Mouse (Mus musculus): ENCODE measurements at regions not wholly inside any gene's neighbourhood (a gene's known extent, or its start where the extent isn't known, plus 50 kb on each side); places are given as distances from the start of the nearest gene placed in this dataset.

DNA sequence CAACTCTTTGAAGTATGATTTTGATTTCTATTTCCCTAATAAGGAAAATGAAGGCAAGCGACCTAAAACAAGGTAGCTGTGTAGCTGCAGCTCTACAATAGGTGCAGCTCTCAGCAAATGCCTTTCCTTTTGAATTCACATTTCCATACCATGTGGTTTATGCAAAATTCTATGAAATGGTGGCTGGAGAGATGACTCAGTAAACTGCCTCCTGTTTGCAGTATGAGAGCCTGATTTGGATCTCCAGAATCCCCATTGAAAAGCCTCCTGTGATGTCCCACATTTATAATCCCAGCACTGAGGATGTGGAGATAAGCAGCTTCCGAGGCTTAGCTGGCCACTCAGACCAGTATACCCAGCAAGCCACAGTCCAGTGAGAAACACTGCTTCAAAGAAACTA is 59.6 kb downstream of the Npy1r start:
- H3K9me3 ChIP-seq (replicated peaks; ENCODE audit: control insufficient read depth, low read length, poor library complexity, severe bottlenecking): no peaks in the 10 kb centered on the region
- ATAC-seq: no peak
- H3K9ac ChIP-seq (ENCODE audit: low read depth, low read length): no peak overlapping the region
- no peaks in the 10 kb centered on the region for H3K36me3 ChIP-seq (ENCODE audit: control insufficient read depth, insufficient read depth, low read length)
- no peaks in the 10 kb centered on the region for H3K4me1 ChIP-seq (ENCODE audit: control insufficient read depth, insufficient read depth, low read length)
- H3K27ac ChIP-seq (ENCODE audit: low read length): no peak overlapping the region
- H3K4me2 ChIP-seq (ENCODE audit: low read length): no peak overlapping the region
- 74% methylated on average over 2 of the region's 2 CpGs for WGBS
- no peak overlapping the region for H3K4me3 ChIP-seq (ENCODE audit: low read depth, low read length)
- no peaks in the 10 kb centered on the region for H3K27me3 ChIP-seq (ENCODE audit: control insufficient read depth, insufficient read depth, low read depth, low read length)

DNA sequence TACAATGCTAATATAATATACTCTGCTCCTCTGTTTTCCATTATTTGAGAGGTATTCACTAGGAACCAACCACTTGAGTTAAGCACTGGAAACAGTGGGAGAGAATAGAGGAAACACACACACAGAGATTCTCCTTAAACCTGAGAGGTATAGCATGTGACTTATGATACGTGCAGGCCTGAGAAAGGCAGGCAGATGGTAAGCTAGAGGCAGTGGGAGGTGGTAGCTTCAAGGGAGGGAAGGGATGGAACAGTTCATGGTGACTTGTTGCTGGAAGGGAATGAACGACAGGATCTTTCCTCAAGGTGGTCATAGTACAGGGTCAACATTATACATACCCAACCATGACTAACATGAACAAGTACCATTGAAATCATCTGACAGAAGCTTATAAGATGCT is 60.8 kb downstream of the Npy1r start:
- H3K9ac ChIP-seq (ENCODE audit: low read depth, low read length): no peak overlapping the region
- H3K27ac ChIP-seq (ENCODE audit: low read length): no peak overlapping the region
- 88% methylated on average over 2 of the region's 2 CpGs for WGBS
- no peaks in the 10 kb centered on the region for H3K9me3 ChIP-seq (replicated peaks; ENCODE audit: control insufficient read depth, low read length, poor library complexity, severe bottlenecking)
- H3K27me3 ChIP-seq (ENCODE audit: control insufficient read depth, insufficient read depth, low read depth, low read length): no peaks in the 10 kb centered on the region
- ATAC-seq: no peak
- no peaks in the 10 kb centered on the region for H3K4me1 ChIP-seq (ENCODE audit: control insufficient read depth, insufficient read depth, low read length)
- H3K4me3 ChIP-seq (ENCODE audit: low read depth, low read length): no peak overlapping the region
- no peak overlapping the region for H3K4me2 ChIP-seq (ENCODE audit: low read length)
- no peaks in the 10 kb centered on the region for H3K36me3 ChIP-seq (ENCODE audit: control insufficient read depth, insufficient read depth, low read length)

DNA sequence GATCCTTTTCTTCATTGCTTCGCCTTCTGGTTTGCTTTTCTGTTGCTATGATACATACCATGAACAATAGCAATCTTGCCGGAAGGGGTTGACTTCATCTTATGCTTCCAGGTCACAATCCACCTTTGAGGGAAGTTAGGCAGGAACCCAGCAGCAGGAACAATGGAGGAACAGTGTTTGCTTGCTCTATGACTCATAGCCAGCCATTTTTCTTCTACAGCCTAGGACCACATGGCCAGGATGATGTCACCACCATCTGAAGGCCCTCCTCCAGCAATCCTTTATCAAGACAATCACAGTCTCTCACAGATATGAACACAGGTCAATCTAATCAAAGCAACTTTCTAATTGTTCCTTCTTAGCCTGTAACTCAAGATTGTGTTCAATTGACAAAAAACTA is 61.5 kb downstream of the Npy1r start:
- no peaks in the 10 kb centered on the region for H3K4me1 ChIP-seq (ENCODE audit: control insufficient read depth, insufficient read depth, low read length)
- no peaks in the 10 kb centered on the region for H3K9me3 ChIP-seq (replicated peaks; ENCODE audit: control insufficient read depth, low read length, poor library complexity, severe bottlenecking)
- no peak overlapping the region for H3K27ac ChIP-seq (ENCODE audit: low read length)
- no peak for ATAC-seq
- no peak overlapping the region for H3K4me3 ChIP-seq (ENCODE audit: low read depth, low read length)
- no peaks in the 10 kb centered on the region for H3K36me3 ChIP-seq (ENCODE audit: control insufficient read depth, insufficient read depth, low read length)
- no peak overlapping the region for H3K9ac ChIP-seq (ENCODE audit: low read depth, low read length)
- WGBS: 90% methylated on average over 2 of the region's 2 CpGs
- H3K4me2 ChIP-seq (ENCODE audit: low read length): no peak overlapping the region
- H3K27me3 ChIP-seq (ENCODE audit: control insufficient read depth, insufficient read depth, low read depth, low read length): no peaks in the 10 kb centered on the region

DNA sequence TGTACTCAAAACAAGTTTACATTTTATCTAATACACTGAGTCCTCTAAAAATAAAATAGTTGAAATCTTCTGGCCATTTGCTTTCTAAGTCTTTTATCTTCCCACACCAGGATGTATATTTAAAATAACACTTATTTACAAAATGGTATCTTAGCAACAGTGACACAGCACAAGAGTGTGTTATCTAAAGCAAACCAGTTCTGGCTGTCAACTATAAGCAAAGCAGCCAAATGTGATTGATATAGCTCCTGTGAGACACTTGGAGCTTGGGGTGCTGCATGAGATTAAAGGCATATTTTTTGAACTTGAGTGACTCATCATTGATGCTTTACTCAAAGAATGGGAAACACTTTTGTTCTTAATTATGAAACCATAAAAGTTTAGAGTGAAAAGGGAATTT is 62.7 kb downstream of the Npy1r start:
- ATAC-seq: no peak
- no peak overlapping the region for H3K4me2 ChIP-seq (ENCODE audit: low read length)

DNA sequence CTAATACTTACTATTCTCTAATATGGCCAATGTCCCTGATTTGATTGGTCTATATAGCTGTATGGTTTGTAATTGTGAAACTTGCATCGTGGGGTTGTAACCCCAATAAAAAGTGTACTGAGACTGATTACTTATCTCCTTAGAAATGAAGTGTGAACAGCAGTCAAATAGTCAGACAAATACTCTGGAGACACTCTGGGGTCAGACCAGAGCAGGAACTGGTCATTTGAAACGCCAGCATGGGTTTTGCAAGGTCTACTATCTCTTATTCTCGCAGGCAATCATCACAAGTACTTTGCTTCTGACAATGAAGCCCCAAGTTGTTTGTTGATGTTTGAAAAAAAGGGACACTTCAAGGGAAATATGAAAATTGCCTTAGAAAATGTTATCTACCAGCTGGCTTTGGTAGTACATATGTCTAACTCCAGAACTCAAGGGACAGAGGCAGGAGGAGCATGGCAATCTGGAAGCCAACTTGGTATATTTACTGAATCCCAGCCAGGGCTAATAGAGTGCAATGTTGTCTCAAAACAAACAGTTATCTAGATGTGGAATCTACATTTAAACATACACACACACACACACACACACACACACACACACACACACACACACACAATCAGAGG is 64.1 kb downstream of the Npy1r start:
- Histone ChIP-seq H3K9ac (ENCODE audit: low read depth, low read length) (no peak overlapping the region), H3K27ac (ENCODE audit: low read length) (no peak overlapping the region), H3K36me3 (ENCODE audit: control insufficient read depth, insufficient read depth, low read length) (no peaks in the 10 kb centered on the region), H3K4me1 (ENCODE audit: control insufficient read depth, insufficient read depth, low read length) (no peaks in the 10 kb centered on the region), H3K4me2 (ENCODE audit: low read length) (no peak overlapping the region), H3K9me3 (replicated peaks; ENCODE audit: control insufficient read depth, low read length, poor library complexity, severe bottlenecking) (no peaks in the 10 kb centered on the region), H3K4me3 (ENCODE audit: low read depth, low read length) (no peak overlapping the region), H3K27me3 (ENCODE audit: control insufficient read depth, insufficient read depth, low read depth, low read length) (no peaks in the 10 kb centered on the region)
- ATAC-seq: no peak
- 83% methylated on average over 3 of the region's 3 CpGs for WGBS

More for the DNA sequence above, 62.7 kb downstream of the Npy1r start:
- H3K4me1 ChIP-seq (ENCODE audit: control insufficient read depth, insufficient read depth, low read length): no peaks in the 10 kb centered on the region
- no peaks in the 10 kb centered on the region for H3K27me3 ChIP-seq (ENCODE audit: control insufficient read depth, insufficient read depth, low read depth, low read length)
- H3K9me3 ChIP-seq (replicated peaks; ENCODE audit: control insufficient read depth, low read length, poor library complexity, severe bottlenecking): no peaks in the 10 kb centered on the region
- no peak overlapping the region for H3K9ac ChIP-seq (ENCODE audit: low read depth, low read length)
- H3K4me3 ChIP-seq (ENCODE audit: low read depth, low read length): no peak overlapping the region
- no peaks in the 10 kb centered on the region for H3K36me3 ChIP-seq (ENCODE audit: control insufficient read depth, insufficient read depth, low read length)
- H3K27ac ChIP-seq (ENCODE audit: low read length): no peak overlapping the region

DNA sequence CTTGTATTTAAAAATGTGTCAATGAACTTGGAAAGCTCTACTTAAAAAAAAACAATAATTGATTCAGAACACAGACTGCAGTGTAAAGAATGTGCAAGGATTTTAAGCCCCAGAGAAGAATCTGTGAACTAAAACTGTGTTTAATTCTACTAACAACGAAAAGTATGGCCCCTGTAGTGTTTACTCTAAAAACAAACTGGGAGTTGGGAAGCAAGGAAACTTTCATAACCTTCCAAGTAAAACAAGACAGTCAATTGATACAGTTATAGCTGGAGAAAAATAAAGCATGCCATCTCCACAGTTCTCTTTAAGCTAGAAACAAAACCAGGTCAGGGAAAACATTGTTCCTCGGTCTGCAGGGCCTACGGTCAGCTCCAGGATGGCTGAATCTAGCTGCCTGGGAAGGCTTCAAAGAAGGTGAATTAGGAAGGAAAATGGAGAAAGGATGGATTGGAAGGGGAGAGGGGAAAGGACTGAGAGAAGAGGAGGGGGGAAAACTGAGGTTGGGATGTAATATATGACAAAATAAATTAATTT is 68.1 kb downstream of the Npy1r start:
- Histone ChIP-seq H3K4me1 (ENCODE audit: control insufficient read depth, insufficient read depth, low read length) (no peaks in the 10 kb centered on the region), H3K9ac (ENCODE audit: low read depth, low read length) (no peak overlapping the region), H3K4me3 (ENCODE audit: low read depth, low read length) (no peak overlapping the region), H3K36me3 (ENCODE audit: control insufficient read depth, insufficient read depth, low read length) (no peaks in the 10 kb centered on the region), H3K9me3 (replicated peaks; ENCODE audit: control insufficient read depth, low read length, poor library complexity, severe bottlenecking) (no peaks in the 10 kb centered on the region), H3K4me2 (ENCODE audit: low read length) (no peak overlapping the region), H3K27me3 (ENCODE audit: control insufficient read depth, insufficient read depth, low read depth, low read length) (no peaks in the 10 kb centered on the region), H3K27ac (ENCODE audit: low read length) (no peak overlapping the region)
- WGBS: 58% methylated on average over 3 of the region's 3 CpGs
- no peak for ATAC-seq

DNA sequence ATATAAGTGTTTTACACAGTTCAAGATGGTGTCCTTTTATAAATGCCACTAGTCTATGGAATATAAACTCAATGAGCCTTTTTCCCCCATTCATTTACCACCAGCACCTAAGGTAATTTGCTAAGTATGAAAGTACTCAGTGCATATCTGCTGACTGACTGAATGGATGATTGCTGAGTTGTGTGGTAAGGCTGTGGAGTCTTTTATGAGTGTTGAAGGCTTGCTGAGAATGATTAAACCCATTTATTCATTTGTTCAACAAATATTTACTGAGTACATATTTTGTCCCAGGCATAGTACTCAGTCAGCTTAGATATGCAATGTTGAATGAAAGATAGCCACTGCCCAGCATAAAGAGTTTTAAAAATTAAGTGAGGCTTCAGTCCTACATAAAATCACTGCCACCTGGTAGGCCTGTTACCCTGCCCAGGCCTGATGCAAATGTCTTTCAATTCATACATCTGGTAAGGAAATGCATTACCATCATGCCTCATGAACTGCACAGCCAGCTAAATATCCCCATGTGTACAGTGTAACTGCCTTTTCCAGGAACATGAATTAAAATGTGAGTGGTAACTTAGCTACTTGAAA is 71.5 kb downstream of the Npy1r start:
- no peak for ATAC-seq
- Histone ChIP-seq H3K9ac (ENCODE audit: low read depth, low read length) (no peak overlapping the region), H3K36me3 (ENCODE audit: control insufficient read depth, insufficient read depth, low read length) (no peaks in the 10 kb centered on the region), H3K27me3 (ENCODE audit: control insufficient read depth, insufficient read depth, low read depth, low read length) (no peaks in the 10 kb centered on the region), H3K9me3 (replicated peaks; ENCODE audit: control insufficient read depth, low read length, poor library complexity, severe bottlenecking) (no peaks in the 10 kb centered on the region), H3K27ac (ENCODE audit: low read length) (no peak overlapping the region), H3K4me3 (ENCODE audit: low read depth, low read length) (no peak overlapping the region), H3K4me2 (ENCODE audit: low read length) (no peak overlapping the region), H3K4me1 (ENCODE audit: control insufficient read depth, insufficient read depth, low read length) (no peaks in the 10 kb centered on the region)

DNA sequence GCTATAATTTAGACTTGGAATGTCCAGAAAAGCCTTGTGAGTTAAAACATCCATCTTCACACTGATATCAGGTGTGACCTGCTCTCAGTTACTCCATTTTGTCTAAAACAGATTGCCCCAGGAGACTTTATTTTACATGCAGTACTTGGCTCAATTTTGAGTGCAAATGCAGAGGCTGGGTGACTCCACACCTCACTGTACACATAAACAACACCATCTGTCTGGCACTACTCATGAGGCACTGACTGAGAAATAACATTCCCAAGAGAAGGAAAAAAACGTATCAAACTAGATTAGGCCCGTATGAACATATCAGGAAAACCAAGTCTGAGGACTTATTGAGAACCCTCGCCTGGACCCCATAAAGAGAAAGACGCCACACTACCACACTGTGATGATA is 74.1 kb downstream of the Npy1r start:
- 91% methylated on average over 4 of the region's 4 CpGs for WGBS
- ATAC-seq: no peak
- H3K4me2 ChIP-seq (ENCODE audit: low read length): no peak overlapping the region
- H3K9ac ChIP-seq (ENCODE audit: low read depth, low read length): no peak overlapping the region
- H3K4me1 ChIP-seq (ENCODE audit: control insufficient read depth, insufficient read depth, low read length): no peaks in the 10 kb centered on the region
- H3K9me3 ChIP-seq (replicated peaks; ENCODE audit: control insufficient read depth, low read length, poor library complexity, severe bottlenecking): no peaks in the 10 kb centered on the region
- H3K4me3 ChIP-seq (ENCODE audit: low read depth, low read length): no peak overlapping the region
- H3K27ac ChIP-seq (ENCODE audit: low read length): no peak overlapping the region
- H3K36me3 ChIP-seq (ENCODE audit: control insufficient read depth, insufficient read depth, low read length): no peaks in the 10 kb centered on the region
- H3K27me3 ChIP-seq (ENCODE audit: control insufficient read depth, insufficient read depth, low read depth, low read length): no peaks in the 10 kb centered on the region

DNA sequence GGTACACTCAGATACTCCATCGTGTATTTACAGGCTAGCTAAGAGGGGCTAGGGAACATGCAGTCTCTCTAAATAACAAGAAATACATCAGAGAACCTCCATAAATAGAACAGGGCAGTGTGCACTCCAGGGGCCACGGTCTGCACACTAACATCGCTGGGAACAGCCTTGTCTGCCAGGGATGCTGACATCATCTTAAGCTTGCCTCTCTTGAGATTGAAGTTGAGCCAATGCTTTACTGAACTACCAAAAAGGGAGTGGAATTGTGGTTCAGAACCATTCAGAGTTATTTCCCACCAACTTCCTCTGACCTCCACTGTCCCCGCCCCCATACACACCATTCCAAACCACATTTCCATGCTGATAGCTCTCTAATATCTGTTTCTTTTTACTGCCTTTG is 75.7 kb downstream of the Npy1r start:
- ATAC-seq: no peak
- H3K36me3 ChIP-seq (ENCODE audit: control insufficient read depth, insufficient read depth, low read length): no peaks in the 10 kb centered on the region
- no peaks in the 10 kb centered on the region for H3K27me3 ChIP-seq (ENCODE audit: control insufficient read depth, insufficient read depth, low read depth, low read length)
- 83% methylated on average over 4 of the region's 4 CpGs for WGBS
- H3K4me2 ChIP-seq (ENCODE audit: low read length): no peak overlapping the region
- H3K4me3 ChIP-seq (ENCODE audit: low read depth, low read length): no peak overlapping the region
- H3K9ac ChIP-seq (ENCODE audit: low read depth, low read length): no peak overlapping the region
- no peak overlapping the region for H3K27ac ChIP-seq (ENCODE audit: low read length)
- H3K9me3 ChIP-seq (replicated peaks; ENCODE audit: control insufficient read depth, low read length, poor library complexity, severe bottlenecking): no peaks in the 10 kb centered on the region
- no peaks in the 10 kb centered on the region; the same call in 1 of the 2 replicates for H3K4me1 ChIP-seq (ENCODE audit: control insufficient read depth, insufficient read depth, low read length)
